Mouse (Mus musculus): Measurements from ENCODE around the gene Neu3. TPM values are rescaled to one million over a fixed set of nuclear protein-coding genes. Genes with fewer than 3 reads are reported as not detected.
"Not testable (repeated sequence)": the region's sequence is repeated elsewhere in the genome, so short reads cannot be mapped to it uniquely, and the experiment has no call there.

The Neu3 gene
- polyA plus RNA-seq, 1 experiment: 0.82 TPM

GRCm38 (mm10) chr7:99805340-99805739, 22.9 kb downstream of the Neu3 start:
- H3K36me3 ChIP-seq (ENCODE audit: control insufficient read depth, insufficient read depth, low read length): no peaks in the 10 kb centered on the region
- TF ChIP-seq CTCF (IDR thresholded peaks at IDR 0.05; ENCODE audit: extremely low read depth, insufficient read length, insufficient replicate concordance, low read depth, low read length): no peak
- TF ChIP-seq POLR2A (IDR thresholded peaks at IDR 0.05; ENCODE audit: low read depth, low read length): no peak
- WGBS: 49% methylated on average over 1 of the region's 1 CpGs
- H3K27me3 ChIP-seq (ENCODE audit: control insufficient read depth, insufficient read depth, low read length): no peaks in the 10 kb centered on the region
- no peak overlapping the region for H3K4me3 ChIP-seq (ENCODE audit: low read depth, low read length)
- no peak overlapping the region for H3K27ac ChIP-seq (ENCODE audit: insufficient read depth, low read depth, low read length)
- no peaks in the 10 kb centered on the region for H3K4me1 ChIP-seq (ENCODE audit: control insufficient read depth, insufficient read depth, insufficient read length, low read length)

GRCm38 (mm10) chr7:99804033-99804432, 24.2 kb downstream of the Neu3 start:
- H3K36me3 ChIP-seq (ENCODE audit: control insufficient read depth, insufficient read depth, low read length): not testable (repeated sequence)
- WGBS: 83% methylated on average over 3 of the region's 3 CpGs

GRCm38 (mm10) chr7:99803535-99803934, 24.7 kb downstream of the Neu3 start:
- Histone ChIP-seq H3K27me3 (ENCODE audit: control insufficient read depth, insufficient read depth, low read length) (no peaks in the 10 kb centered on the region), H3K27ac (ENCODE audit: insufficient read depth, low read depth, low read length) (no peak overlapping the region), H3K36me3 (ENCODE audit: control insufficient read depth, insufficient read depth, low read length) (no peaks in the 10 kb centered on the region), H3K4me3 (ENCODE audit: low read depth, low read length) (no peak overlapping the region), H3K4me1 (ENCODE audit: control insufficient read depth, insufficient read depth, insufficient read length, low read length) (no peaks in the 10 kb centered on the region)
- WGBS: 55% methylated on average over 8 of the region's 8 CpGs
- no peak for TF ChIP-seq POLR2A (IDR thresholded peaks at IDR 0.05; ENCODE audit: low read depth, low read length)
- TF ChIP-seq CTCF (IDR thresholded peaks at IDR 0.05; ENCODE audit: extremely low read depth, insufficient read length, insufficient replicate concordance, low read depth, low read length): no peak

More at GRCm38 (mm10) chr7:99804033-99804432, 24.2 kb downstream of the Neu3 start:
- H3K4me1 ChIP-seq (ENCODE audit: control insufficient read depth, insufficient read depth, insufficient read length, low read length); H3K27ac ChIP-seq (ENCODE audit: insufficient read depth, low read depth, low read length); H3K4me3 ChIP-seq (ENCODE audit: low read depth, low read length); H3K27me3 ChIP-seq (ENCODE audit: control insufficient read depth, insufficient read depth, low read length): not testable (repeated sequence)

- Histone ChIP-seq H3K36me3 (ENCODE audit: control insufficient read depth, insufficient read depth, low read length) (no peaks in the 10 kb centered on the region), H3K27ac (ENCODE audit: insufficient read depth, low read depth, low read length) (no peak overlapping the region), H3K4me1 (ENCODE audit: control insufficient read depth, insufficient read depth, insufficient read length, low read length) (no peaks in the 10 kb centered on the region), H3K27me3 (ENCODE audit: control insufficient read depth, insufficient read depth, low read length) (no peaks in the 10 kb centered on the region; the same call in 1 of the 2 replicates), H3K4me3 (ENCODE audit: low read depth, low read length) (no peak overlapping the region)
- no peak for TF ChIP-seq CTCF (IDR thresholded peaks at IDR 0.05; ENCODE audit: extremely low read depth, insufficient read length, insufficient replicate concordance, low read depth, low read length)
- TF ChIP-seq POLR2A (IDR thresholded peaks at IDR 0.05; ENCODE audit: low read depth, low read length): no peak
- WGBS: 74% methylated on average over 7 of the region's 7 CpGs
Observed at GRCm38 (mm10) chr7:99799118-99799517, 29.1 kb downstream of the Neu3 start.

GRCm38 (mm10) chr7:99797911-99798647, 30.1 kb downstream of the Neu3 start:
- TF ChIP-seq CTCF (IDR thresholded peaks at IDR 0.05; ENCODE audit: extremely low read depth, insufficient read length, insufficient replicate concordance, low read depth, low read length): no peak
- no peak for TF ChIP-seq POLR2A (IDR thresholded peaks at IDR 0.05; ENCODE audit: low read depth, low read length)
- Histone ChIP-seq H3K27ac (ENCODE audit: insufficient read depth, low read depth, low read length) (no peak overlapping the region), H3K4me1 (ENCODE audit: control insufficient read depth, insufficient read depth, insufficient read length, low read length) (no peaks in the 10 kb centered on the region), H3K36me3 (ENCODE audit: control insufficient read depth, insufficient read depth, low read length) (no peaks in the 10 kb centered on the region), H3K4me3 (ENCODE audit: low read depth, low read length) (no peak overlapping the region), H3K27me3 (ENCODE audit: control insufficient read depth, insufficient read depth, low read length) (no peaks in the 10 kb centered on the region; the same call in 1 of the 2 replicates)
- WGBS: 35% methylated on average over 6 of the region's 6 CpGs

- H3K27ac ChIP-seq (ENCODE audit: insufficient read depth, low read depth, low read length): no peak overlapping the region
- WGBS: 73% methylated on average over 3 of the region's 3 CpGs
- no peaks in the 10 kb centered on the region for H3K36me3 ChIP-seq (ENCODE audit: control insufficient read depth, insufficient read depth, low read length)
- H3K4me3 ChIP-seq (ENCODE audit: low read depth, low read length): no peak overlapping the region
- TF ChIP-seq CTCF (IDR thresholded peaks at IDR 0.05; ENCODE audit: extremely low read depth, insufficient read length, insufficient replicate concordance, low read depth, low read length): no peak
- TF ChIP-seq POLR2A (IDR thresholded peaks at IDR 0.05; ENCODE audit: low read depth, low read length): no peak
- no peaks in the 10 kb centered on the region; the same call in 1 of the 2 replicates for H3K27me3 ChIP-seq (ENCODE audit: control insufficient read depth, insufficient read depth, low read length)
- no peaks in the 10 kb centered on the region for H3K4me1 ChIP-seq (ENCODE audit: control insufficient read depth, insufficient read depth, insufficient read length, low read length)
Observed at GRCm38 (mm10) chr7:99797261-99797660, 31.0 kb downstream of the Neu3 start.

GRCm38 (mm10) chr7:99796471-99796870, 31.7 kb downstream of the Neu3 start:
- H3K36me3 ChIP-seq (ENCODE audit: control insufficient read depth, insufficient read depth, low read length): no peaks in the 10 kb centered on the region
- no peak overlapping the region for H3K4me3 ChIP-seq (ENCODE audit: low read depth, low read length)
- WGBS: 84% methylated on average over 3 of the region's 3 CpGs
- no peaks in the 10 kb centered on the region for H3K4me1 ChIP-seq (ENCODE audit: control insufficient read depth, insufficient read depth, insufficient read length, low read length)
- H3K27me3 ChIP-seq (ENCODE audit: control insufficient read depth, insufficient read depth, low read length): no peaks in the 10 kb centered on the region; the same call in 1 of the 2 replicates
- no peak overlapping the region for H3K27ac ChIP-seq (ENCODE audit: insufficient read depth, low read depth, low read length)
- TF ChIP-seq POLR2A (IDR thresholded peaks at IDR 0.05; ENCODE audit: low read depth, low read length): no peak
- TF ChIP-seq CTCF (IDR thresholded peaks at IDR 0.05; ENCODE audit: extremely low read depth, insufficient read length, insufficient replicate concordance, low read depth, low read length): no peak
